Mouse (Mus musculus): ENCODE data around the gene Acyp1. TPM values are rescaled to one million over a fixed set of nuclear protein-coding genes. Genes with fewer than 3 reads are reported as not detected.
"Not testable (repeated sequence)": the region's sequence is repeated elsewhere in the genome, so short reads cannot be mapped to it uniquely, and the experiment has no call there.

The Acyp1 gene
- polyA plus RNA-seq, 1 experiment from 2014 or later = 33.6 TPM

GRCm38 (mm10) chr12:85288486-85289156, 383 bp upstream of the Acyp1 start, which contains the start of gene Zc2hc1c:
Gene Zc2hc1c (plus strand): TSS chr12:85288591.
- H3K36me3 ChIP-seq (ENCODE audit: control insufficient read depth, insufficient read depth, low read length) = no peaks in the 10 kb centered on the region
- peak within 1 kb of the TSS; percentile 41 for H3K4me3 ChIP-seq (ENCODE audit: low read depth, low read length)
- ATAC-seq (ENCODE audit: low FRiP score, low TSS enrichment) = peak; percentile 88
- H3K27ac ChIP-seq (replicated peaks) = peak within 1 kb of the TSS; percentile 83
- H3K9me3 ChIP-seq (ENCODE audit: control insufficient read depth, low read length) = no peaks in the 10 kb centered on the region
- no peaks in the 10 kb centered on the region for H3K4me1 ChIP-seq (replicated peaks; ENCODE audit: control insufficient read depth, insufficient read depth)
- H3K9ac ChIP-seq (ENCODE audit: low read length) = peak within 1 kb of the TSS; percentile 59
- H3K4me2 ChIP-seq (replicated peaks; ENCODE audit: low read depth) = peak within 1 kb of the TSS; percentile 66
- peak; percentile 89 for DNase-seq (ENCODE audit: low spot score)
- 4% methylated on average over 30 of the region's 31 CpGs for WGBS
- TF ChIP-seq CTCF (IDR thresholded peaks at IDR 0.05; ENCODE audit: low read depth) (no peak), EP300 (optimal IDR thresholded peaks at IDR 0.05) (no peak)
- no peaks in the 10 kb centered on the region for H3K27me3 ChIP-seq (ENCODE audit: control insufficient read depth, insufficient read depth, low read length)

- Histone ChIP-seq H3K4me2 (replicated peaks; ENCODE audit: low read depth) (no peak overlapping the region), H3K27me3 (ENCODE audit: control insufficient read depth, insufficient read depth, low read length) (no peaks in the 10 kb centered on the region), H3K36me3 (ENCODE audit: control insufficient read depth, insufficient read depth, low read length) (no peaks in the 10 kb centered on the region), H3K4me3 (ENCODE audit: low read depth, low read length) (no peak overlapping the region), H3K9ac (ENCODE audit: low read length) (no peak overlapping the region), H3K27ac (replicated peaks) (no peak overlapping the region), H3K9me3 (ENCODE audit: control insufficient read depth, low read length) (no peaks in the 10 kb centered on the region), H3K4me1 (replicated peaks; ENCODE audit: control insufficient read depth, insufficient read depth) (no peaks in the 10 kb centered on the region)
- TF ChIP-seq CTCF (IDR thresholded peaks at IDR 0.05; ENCODE audit: low read depth) = peak; percentile 75
- no peak for TF ChIP-seq EP300 (optimal IDR thresholded peaks at IDR 0.05)
- WGBS = 51% methylated on average over 2 of the region's 5 CpGs
- DNase-seq (ENCODE audit: low spot score) (peak; percentile 52), ATAC-seq (ENCODE audit: low FRiP score, low TSS enrichment) (no peak)
These were observed 1.3 kb downstream of the Acyp1 start for GRCm38 (mm10) chr12:85286941-85287340.

- H3K4me2 ChIP-seq (replicated peaks; ENCODE audit: low read depth) = no peak overlapping the region
- no peak for TF ChIP-seq EP300 (optimal IDR thresholded peaks at IDR 0.05)
- no peak for TF ChIP-seq CTCF (IDR thresholded peaks at IDR 0.05; ENCODE audit: low read depth)
- no peaks in the 10 kb centered on the region for H3K4me1 ChIP-seq (replicated peaks; ENCODE audit: control insufficient read depth, insufficient read depth)
- H3K27ac ChIP-seq (replicated peaks) = no peak overlapping the region
- ATAC-seq (ENCODE audit: low FRiP score, low TSS enrichment) (no peak), DNase-seq (ENCODE audit: low spot score) (no peak)
- H3K9ac ChIP-seq (ENCODE audit: low read length) = no peak overlapping the region
- no peaks in the 10 kb centered on the region for H3K27me3 ChIP-seq (ENCODE audit: control insufficient read depth, insufficient read depth, low read length)
- H3K36me3 ChIP-seq (ENCODE audit: control insufficient read depth, insufficient read depth, low read length) = no peaks in the 10 kb centered on the region
- no peaks in the 10 kb centered on the region for H3K9me3 ChIP-seq (ENCODE audit: control insufficient read depth, low read length)
- no peak overlapping the region for H3K4me3 ChIP-seq (ENCODE audit: low read depth, low read length)
- WGBS = 81% methylated on average over 4 of the region's 4 CpGs
These were observed 3.2 kb downstream of the Acyp1 start for GRCm38 (mm10) chr12:85284996-85285395.

GRCm38 (mm10) chr12:85284331-85284730, 3.9 kb downstream of the Acyp1 start:
- Histone ChIP-seq H3K9me3 (ENCODE audit: control insufficient read depth, low read length) (no peaks in the 10 kb centered on the region), H3K4me3 (ENCODE audit: low read depth, low read length) (no peak overlapping the region), H3K36me3 (ENCODE audit: control insufficient read depth, insufficient read depth, low read length) (no peaks in the 10 kb centered on the region), H3K27ac (replicated peaks) (no peak overlapping the region), H3K4me1 (replicated peaks; ENCODE audit: control insufficient read depth, insufficient read depth) (no peaks in the 10 kb centered on the region), H3K4me2 (replicated peaks; ENCODE audit: low read depth) (no peak overlapping the region), H3K9ac (ENCODE audit: low read length) (no peak overlapping the region), H3K27me3 (ENCODE audit: control insufficient read depth, insufficient read depth, low read length) (no peaks in the 10 kb centered on the region)
- ATAC-seq (ENCODE audit: low FRiP score, low TSS enrichment) (no peak), DNase-seq (ENCODE audit: low spot score) (no peak)
- no peak for TF ChIP-seq CTCF (IDR thresholded peaks at IDR 0.05; ENCODE audit: low read depth)
- no peak for TF ChIP-seq EP300 (optimal IDR thresholded peaks at IDR 0.05)
- 72% methylated on average over 8 of the region's 8 CpGs for WGBS

- H3K27me3 ChIP-seq (ENCODE audit: control insufficient read depth, insufficient read depth, low read length); H3K4me3 ChIP-seq (ENCODE audit: low read depth, low read length); H3K4me1 ChIP-seq (replicated peaks; ENCODE audit: control insufficient read depth, insufficient read depth); H3K27ac ChIP-seq (replicated peaks); ATAC-seq (ENCODE audit: low FRiP score, low TSS enrichment); H3K9me3 ChIP-seq (ENCODE audit: control insufficient read depth, low read length); H3K36me3 ChIP-seq (ENCODE audit: control insufficient read depth, insufficient read depth, low read length); H3K4me2 ChIP-seq (replicated peaks; ENCODE audit: low read depth); DNase-seq (ENCODE audit: low spot score); H3K9ac ChIP-seq (ENCODE audit: low read length): not testable (repeated sequence)
- WGBS = 75% methylated on average over 1 of the region's 4 CpGs
These were observed 6.5 kb downstream of the Acyp1 start for GRCm38 (mm10) chr12:85281756-85282155.

- 53% methylated on average over 12 of the region's 12 CpGs for WGBS
- DNase-seq (ENCODE audit: low spot score) (no peak), ATAC-seq (ENCODE audit: low FRiP score, low TSS enrichment) (no peak; the same call in 1 of the 2 replicates)
- no peak for TF ChIP-seq CTCF (IDR thresholded peaks at IDR 0.05; ENCODE audit: low read depth)
- no peak for TF ChIP-seq EP300 (optimal IDR thresholded peaks at IDR 0.05)
- H3K4me2 ChIP-seq (replicated peaks; ENCODE audit: low read depth) = peak overlapping the region; percentile 96
- no peak overlapping the region for H3K4me3 ChIP-seq (ENCODE audit: low read depth, low read length)
- H3K27me3 ChIP-seq (ENCODE audit: control insufficient read depth, insufficient read depth, low read length) = no peaks in the 10 kb centered on the region
- H3K9ac ChIP-seq (ENCODE audit: low read length) = no peak overlapping the region
- H3K36me3 ChIP-seq (ENCODE audit: control insufficient read depth, insufficient read depth, low read length) = no peaks in the 10 kb centered on the region
- H3K27ac ChIP-seq (replicated peaks) = no peak overlapping the region
- H3K9me3 ChIP-seq (ENCODE audit: control insufficient read depth, low read length) = no peaks in the 10 kb centered on the region
- H3K4me1 ChIP-seq (replicated peaks; ENCODE audit: control insufficient read depth, insufficient read depth) = no peaks in the 10 kb centered on the region
These were observed 7.2 kb downstream of the Acyp1 start for GRCm38 (mm10) chr12:85280845-85281651.

Data from stomach, postnatal 0 days (tissue).